Mouse (Mus musculus) c-Kit-positive CD71-negative TER-119-negative erythroid progenitor cells, embryonic 14.5 days (primary cell): ENCODE measurements around the gene Ccnd3.
"Not testable (repeated sequence)": the region's sequence is repeated elsewhere in the genome, so short reads cannot be mapped to it uniquely, and the experiment has no call there.

Experiments used
- DNase-seq: peaks from one replicate; pipeline ENCODE4 v3.0.0-alpha.2; 2013; ENCODE audit warnings: low read depth

The Ccnd3 gene

GRCm38 (mm10) chr17:47618556-47619311 lies 113.9 kb downstream of the Ccnd3 start:
- no peak for DNase-seq

DNA sequence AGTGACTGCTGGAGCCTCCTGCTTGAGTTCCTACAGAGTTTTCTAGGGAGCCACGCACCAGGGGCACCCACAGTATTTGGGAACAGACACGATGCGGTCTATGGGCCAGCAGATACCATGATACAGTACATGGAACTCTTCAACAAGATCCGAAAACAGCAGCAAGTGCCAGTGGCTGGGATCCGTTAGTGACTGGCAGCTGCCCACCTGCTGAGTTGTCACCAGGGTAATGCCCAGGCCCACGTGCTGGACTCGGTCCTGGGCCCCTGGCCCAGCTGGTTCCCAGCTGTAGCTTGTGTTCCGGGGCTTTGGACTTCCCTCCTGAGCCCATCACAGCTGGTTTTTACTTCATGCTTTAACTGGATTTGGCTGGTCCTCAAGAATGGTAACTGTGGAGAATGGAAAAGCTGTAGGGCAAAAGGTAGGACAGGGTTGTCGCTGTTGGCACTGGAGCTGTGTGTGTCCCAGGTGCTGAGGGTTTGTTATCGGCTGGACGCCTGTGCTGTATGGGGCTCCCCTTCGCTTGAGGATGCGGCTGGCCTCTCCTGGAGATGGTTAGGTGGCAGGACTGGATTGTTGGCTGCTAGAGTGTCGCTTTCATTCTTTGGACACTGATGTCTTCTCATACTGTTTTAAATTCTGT lies 118.2 kb downstream of the Ccnd3 start:
- DNase-seq, result no peak

- not testable (repeated sequence) for DNase-seq
Measured at GRCm38 (mm10) chr17:47624572-47624971, 119.7 kb downstream of the Ccnd3 start.

DNA sequence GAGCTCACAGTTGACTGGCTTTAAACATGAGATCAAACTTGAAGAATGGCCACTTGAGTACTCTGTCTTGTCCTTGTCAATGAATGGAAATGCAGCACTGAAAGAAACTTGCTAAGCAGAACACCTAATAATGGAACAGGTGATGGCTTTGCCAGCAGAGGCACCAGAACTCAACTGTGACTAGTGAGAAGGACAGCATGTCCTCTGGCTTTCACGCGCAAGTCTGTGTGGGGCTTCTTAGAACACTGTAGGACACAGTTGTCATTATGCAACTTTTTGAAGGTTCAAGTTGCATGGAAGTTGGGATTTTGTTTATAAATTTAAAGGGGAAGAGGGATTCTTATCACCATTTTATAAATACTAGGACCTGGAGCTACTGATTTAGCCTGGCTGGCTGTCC lies 120.2 kb downstream of the Ccnd3 start:
- DNase-seq, result no peak

- DNase-seq, result no peak
Measured at GRCm38 (mm10) chr17:47626031-47626430, 121.2 kb downstream of the Ccnd3 start.

- no peak for DNase-seq
Measured at GRCm38 (mm10) chr17:47627791-47628190, 122.9 kb downstream of the Ccnd3 start.

DNA sequence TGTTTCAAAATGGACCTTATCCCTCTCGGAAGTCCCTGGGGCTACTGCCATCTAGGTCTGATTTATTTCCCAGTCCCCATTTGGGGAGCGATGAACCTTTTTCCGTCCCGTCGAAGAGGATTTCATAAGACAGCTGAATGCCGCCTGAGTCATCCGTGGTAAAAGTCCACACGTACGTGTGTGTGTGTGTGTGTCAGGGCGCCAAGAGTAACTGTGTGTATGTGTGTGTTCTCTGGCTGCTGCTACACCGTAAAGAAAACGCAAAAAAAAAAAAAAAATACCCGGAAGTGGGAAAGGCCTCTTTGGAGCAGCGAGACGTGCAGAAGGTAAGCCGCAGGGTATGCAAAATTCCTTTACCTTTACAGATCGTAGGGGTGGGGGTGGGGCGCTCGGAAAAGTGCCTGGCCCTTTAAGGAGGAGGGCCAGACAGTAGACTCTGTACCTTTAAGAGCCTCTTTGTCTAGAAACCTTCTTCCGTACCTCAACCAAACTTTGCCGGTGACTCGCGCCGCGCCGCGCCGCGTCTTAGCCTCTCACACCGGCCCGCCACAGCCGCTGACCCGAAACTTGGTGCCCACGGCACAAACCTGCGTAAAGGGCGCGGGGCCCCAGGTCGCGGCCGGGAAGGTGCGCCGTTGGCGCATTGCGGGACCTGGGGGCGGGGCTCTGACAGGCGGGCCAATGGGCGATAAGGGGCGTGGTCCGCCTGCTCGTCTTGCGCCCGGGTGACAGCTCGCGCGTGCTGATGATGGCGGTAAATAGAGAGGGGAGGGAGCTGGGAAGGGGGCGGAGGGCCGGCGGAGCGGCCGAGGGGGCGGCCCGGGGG lies 124.2 kb downstream of the Ccnd3 start:
- DNase-seq, result peak; percentile 89

- no peak for DNase-seq
Measured at GRCm38 (mm10) chr17:47629717-47630677, 125.1 kb downstream of the Ccnd3 start.

DNA sequence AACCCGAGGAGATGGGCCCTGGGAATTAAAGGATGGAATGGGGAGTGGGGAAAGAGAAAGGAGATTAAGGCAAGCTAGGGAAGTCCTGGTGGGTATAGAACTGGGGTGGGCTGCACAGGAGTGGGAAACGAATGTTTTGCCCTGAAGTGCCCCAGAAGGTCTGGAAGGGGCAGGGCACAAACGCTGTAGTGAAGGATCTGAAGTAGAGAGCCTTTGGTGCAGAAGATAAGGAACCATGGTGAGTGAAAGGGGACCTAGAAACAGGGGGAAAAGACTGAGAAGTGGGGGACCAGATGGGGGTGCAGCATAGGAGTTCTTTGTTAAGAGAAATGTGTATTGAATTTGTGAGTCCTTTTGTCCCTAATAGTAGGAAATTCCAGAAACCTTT lies 125.8 kb downstream of the Ccnd3 start, which contains the start of gene Usp49:
Gene Usp49, plus strand, starts transcription at position 13 of the 388 bp plus-strand sequence.
- DNase-seq, result no peak

DNA sequence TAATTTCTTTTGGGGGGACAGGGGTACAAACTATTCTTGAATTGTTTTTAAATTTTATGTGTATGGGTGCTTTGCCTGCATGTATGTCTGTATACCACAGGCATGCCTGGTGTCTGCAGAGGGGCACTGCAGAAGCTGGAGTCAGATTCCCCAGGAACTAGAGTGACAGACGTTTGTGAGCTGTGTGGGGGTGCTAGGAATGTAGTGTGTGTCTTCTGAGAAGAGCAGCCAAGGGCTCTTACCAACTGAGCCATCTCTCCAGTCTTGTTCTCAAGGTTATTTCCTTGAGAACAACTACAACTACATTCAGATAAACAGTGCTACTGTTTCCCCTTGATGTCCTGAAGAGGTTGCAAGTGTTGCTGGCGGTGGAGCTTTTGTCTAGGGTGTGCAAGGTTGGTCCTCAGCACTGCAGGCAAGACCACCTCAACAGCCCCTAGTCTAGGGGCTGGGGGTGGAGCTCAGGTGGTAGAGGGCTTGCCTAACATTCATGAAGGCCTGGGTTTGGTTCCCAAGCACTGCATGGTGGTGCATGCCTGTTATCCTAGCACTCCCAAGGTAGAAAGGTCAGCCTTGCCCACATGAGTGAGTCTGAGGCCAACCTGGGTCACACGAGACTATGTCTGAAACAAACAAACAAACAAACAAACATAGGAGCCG lies 127.5 kb downstream of the Ccnd3 start:
- DNase-seq, result no peak

- no peak for DNase-seq
Measured at GRCm38 (mm10) chr17:47633999-47634770, 129.3 kb downstream of the Ccnd3 start.

GRCm38 (mm10) chr17:47642992-47643391 lies 138.1 kb downstream of the Ccnd3 start:
- no peak for DNase-seq

GRCm38 (mm10) chr17:47646683-47647082 lies 141.8 kb downstream of the Ccnd3 start:
- peak; percentile 84 for DNase-seq

- no peak for DNase-seq
Measured at GRCm38 (mm10) chr17:47648966-47649365, 144.1 kb downstream of the Ccnd3 start.
